Mouse (Mus musculus) urinary bladder, postnatal 36 days (tissue): ENCODE data around the gene Gm10160.
"Not testable (repeated sequence)": the region's sequence is repeated elsewhere in the genome, so short reads cannot be mapped to it uniquely, and the experiment has no call there.

Experiments used
- DNase-seq, 2 experiments: peaks; one replicate each; pipeline ENCODE4 v3.0.0; 2022; ENCODE audit warnings: low spot score in 2 of 2, mixed read lengths in 1 of 2

The Gm10160 gene

GRCm38 (mm10) chr7:81858236-81858635, 2.6 kb upstream of the Gm10160 start:
- no peak for DNase-seq

- DNase-seq = no peak
Measured at GRCm38 (mm10) chr7:81856221-81856620, 627 bp upstream of the Gm10160 start.

GRCm38 (mm10) chr7:81854568-81855307, 856 bp downstream of the Gm10160 start:
- no peak for DNase-seq

DNA sequence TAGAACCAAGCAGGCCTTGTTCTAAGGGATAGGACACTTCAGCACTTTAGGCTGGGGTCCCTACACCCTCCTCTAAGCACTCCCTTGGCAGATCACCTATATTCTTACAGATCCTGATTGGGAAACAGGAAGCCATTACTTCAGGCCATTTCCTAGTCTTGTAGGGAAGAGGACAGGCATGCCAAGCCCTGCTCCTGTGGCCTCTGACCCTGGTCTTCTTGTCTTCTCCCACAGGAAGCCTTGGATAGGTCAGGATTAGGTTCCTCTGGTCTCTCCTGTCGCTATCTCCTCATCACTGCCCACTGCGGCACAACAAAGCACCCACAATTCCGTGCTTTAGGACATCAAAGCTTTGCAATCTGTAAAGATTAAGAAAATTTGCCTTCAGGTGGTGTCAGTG, 3.9 kb downstream of the Gm10160 start:
- no peak for DNase-seq

- no peak for DNase-seq
Measured at GRCm38 (mm10) chr7:81850171-81850570, 5.4 kb downstream of the Gm10160 start.

DNA sequence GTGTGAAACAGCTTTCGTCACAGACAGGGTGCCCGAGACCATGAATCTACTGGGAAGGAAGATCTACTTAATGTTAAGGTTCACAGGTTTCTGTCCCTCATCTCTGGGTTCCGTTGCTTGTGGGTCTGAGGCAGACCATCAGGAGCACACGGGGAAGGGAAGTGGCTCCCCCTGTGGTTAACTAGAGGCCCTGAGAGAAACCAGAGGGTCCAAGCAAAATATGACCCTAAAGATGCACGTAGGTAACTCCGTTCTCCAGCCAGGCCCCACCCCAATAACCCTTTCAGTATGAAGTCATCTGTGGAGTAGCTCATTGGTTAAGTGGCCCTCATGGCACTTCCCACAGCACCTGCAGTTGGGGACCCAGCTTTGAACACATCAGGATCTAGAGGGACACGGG, 6.0 kb downstream of the Gm10160 start:
- no peak for DNase-seq

DNA sequence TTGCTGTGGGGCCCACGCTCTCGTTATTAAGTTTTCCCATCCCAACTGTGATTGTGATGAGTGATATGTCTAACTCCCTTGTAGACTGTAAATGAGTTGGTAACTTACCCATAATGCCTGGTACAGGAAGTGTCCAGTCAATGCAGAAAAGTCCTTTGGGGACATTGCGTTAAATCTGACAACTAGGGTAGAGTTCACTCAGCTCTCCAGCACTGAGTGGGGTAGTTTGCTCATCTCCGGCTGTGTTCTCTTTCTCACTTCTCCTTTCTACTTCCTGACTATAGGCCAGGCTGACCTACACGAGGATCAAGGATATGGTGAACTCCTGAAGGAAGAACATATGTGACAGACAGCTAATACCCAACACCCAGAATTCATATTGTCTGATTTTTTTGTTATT, 6.4 kb downstream of the Gm10160 start:
- no peak for DNase-seq

- no peak for DNase-seq
Measured at GRCm38 (mm10) chr7:81847777-81848176, 7.8 kb downstream of the Gm10160 start.

DNA sequence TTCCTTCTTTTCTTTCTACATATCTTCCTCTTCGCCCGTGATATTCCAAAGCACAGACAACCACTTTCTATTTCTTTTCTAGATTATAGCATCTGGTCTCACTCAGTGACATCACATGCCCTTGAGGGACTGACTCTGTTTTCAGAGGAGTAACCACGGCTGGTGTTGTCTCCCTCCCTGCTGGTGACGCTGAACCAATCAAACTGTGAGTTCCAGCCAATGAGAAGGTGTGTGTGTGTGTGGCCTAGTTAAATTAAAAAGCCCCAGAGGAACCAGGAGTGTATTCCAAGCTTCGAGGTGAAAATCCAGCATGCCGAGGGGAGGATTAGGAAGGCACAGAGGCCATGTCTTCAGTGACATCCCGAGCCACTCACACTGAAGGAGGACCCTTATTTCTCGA, 8.6 kb downstream of the Gm10160 start:
- DNase-seq = no peak

GRCm38 (mm10) chr7:81846008-81846407, 9.6 kb downstream of the Gm10160 start:
- DNase-seq = no peak

DNA sequence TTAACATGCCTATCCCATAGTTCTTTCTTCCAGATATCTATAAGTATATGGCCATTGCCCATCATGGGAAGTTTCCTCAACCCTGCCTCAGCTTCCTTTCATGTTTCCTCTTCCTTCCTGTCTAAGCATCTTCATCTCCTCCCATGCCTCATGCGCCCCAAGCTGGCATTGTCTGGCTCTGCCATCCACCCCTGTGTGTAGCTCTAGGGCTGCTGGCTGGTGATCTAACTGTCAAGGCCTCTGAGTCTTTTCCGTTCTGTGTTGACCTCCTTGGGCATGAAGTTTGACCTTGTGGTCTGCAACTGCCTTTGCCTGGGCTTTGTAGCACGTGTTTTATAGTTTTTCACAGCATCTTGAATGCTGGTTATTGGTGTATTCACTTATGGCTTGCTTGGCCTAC, 10.3 kb downstream of the Gm10160 start:
- DNase-seq = no peak

DNA sequence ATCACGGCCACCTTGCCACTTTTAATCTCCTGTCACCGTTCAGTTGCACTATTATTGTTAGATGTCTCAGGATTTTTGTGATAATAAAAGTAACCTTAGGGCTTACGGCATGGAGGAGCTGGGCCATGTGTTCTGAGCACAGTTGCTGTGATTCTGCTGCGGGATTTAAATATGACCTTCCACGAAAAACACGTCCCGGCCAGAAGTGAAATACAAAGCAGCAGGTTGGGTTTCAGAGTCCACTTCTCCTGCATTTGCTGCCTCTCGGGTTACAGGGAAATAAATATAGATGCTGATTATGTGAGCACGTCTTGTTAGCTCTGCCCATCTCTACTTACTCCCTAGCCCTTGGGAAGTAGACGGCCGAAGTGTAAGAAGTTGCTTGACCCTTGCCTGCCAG, 10.8 kb downstream of the Gm10160 start:
- DNase-seq = no peak

- DNase-seq = no peak
Measured at GRCm38 (mm10) chr7:81843903-81844302, 11.7 kb downstream of the Gm10160 start.

DNA sequence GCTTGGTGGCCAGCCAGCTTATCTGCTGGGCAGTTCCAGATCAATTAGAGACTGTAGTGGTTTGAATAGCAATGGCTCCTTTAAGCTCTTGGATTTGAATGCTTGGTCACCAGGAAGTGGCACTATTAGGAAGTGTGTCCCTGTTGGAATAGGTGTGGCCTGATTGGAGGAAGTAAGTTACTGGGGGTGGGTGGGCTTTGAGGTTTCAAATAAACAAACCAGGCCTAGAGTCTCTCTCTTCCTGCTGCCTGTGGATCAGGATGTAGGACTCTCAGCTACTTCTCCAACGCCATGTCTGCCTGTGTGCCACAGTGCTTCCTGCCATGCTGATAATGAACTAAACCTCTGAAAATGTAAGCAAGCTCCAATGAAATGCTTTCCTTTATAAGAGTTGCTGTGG, 12.6 kb downstream of the Gm10160 start:
- DNase-seq = no peak

GRCm38 (mm10) chr7:81842141-81842540, 13.5 kb downstream of the Gm10160 start:
- no peak for DNase-seq

DNA sequence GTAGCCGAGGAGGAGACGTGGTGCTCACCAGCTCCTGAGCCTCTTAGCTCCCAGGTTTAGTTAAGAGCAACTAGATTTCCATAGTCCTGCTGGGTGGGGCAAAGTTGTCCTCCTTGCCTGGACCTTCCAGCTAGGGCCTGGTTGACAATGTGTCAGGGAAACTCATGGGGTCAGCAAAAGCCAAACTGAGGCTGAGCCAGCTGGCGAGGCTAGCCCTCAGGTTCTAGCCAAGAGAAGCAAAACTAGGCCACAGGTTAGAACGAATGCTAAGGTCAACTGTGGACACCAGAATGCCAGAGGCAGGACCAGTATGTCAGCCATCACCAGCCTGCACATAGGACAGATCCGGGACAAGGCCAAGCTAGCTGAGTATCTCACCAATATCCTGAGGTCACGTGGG, 14.2 kb downstream of the Gm10160 start:
- no peak for DNase-seq

DNA sequence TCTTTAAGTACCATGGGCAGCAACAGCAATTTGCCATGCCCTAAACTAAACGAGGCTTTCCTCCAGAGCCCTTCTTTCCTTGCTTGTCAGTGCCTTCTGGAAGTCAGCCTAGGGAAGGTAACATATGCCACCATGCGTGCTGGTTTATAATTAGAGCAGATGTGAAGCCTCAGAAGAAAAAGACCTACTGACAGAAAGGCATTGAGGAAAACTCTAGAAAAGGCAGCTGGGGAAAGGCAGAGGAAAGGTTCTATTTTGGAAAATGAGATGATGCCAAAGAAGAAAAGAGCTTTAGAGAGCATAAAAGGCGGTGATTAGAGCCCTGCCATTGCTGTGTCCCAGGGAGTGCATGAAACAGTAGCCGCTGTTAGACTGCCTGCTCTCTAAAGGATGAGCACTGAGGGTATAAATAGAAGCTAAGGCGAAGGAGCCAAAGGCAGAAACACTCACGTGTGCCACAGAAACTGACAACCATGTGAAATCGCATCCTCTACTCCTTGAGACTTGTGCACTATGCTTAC, 14.9 kb downstream of the Gm10160 start:
- no peak for DNase-seq

DNA sequence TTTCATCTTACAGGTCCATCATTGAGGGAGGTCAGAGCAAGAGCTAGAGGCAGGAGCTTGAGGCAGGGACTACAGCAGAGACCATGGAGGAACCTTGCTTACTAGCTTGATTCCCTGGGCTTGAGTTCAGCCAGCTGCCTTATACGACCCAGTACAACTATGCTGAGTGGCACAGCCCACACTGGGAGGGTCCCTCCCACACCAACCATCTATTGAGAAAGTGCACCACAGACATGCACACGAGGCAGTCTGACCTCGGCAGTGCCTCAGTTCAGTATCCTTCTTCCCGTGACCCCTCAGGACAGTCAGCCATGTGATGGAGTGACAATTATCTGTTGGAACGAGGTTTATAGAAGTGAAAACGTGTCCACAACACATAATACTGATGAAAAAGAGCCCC, 15.8 kb downstream of the Gm10160 start:
- no peak for DNase-seq

- DNase-seq = not testable (repeated sequence)
Measured at GRCm38 (mm10) chr7:81837771-81838170, 17.8 kb downstream of the Gm10160 start.

GRCm38 (mm10) chr7:81835430-81835829, 20.2 kb downstream of the Gm10160 start:
- no peak for DNase-seq

DNA sequence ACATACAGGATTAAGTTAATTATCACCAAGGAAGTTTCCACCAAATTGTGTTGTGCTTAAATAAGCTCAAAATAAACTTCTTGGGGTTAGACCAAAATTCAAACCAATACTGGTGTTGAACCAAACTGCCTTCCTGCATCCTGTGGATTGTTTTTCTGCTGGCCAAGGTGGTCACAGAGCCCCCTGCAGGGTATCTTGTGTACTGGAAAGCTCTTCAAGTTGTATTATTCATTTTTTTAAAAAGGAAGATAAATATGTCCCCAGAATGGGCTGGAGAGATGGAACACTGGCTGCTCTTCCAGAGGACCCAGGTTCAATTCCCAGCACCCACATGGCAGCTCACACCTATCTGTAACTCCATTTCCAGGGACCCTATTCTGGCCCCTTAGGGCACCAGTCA, 20.7 kb downstream of the Gm10160 start:
- no peak for DNase-seq

- peak; percentile 76 to 78 for DNase-seq
Measured at GRCm38 (mm10) chr7:81829379-81829894, 26.2 kb downstream of the Gm10160 start, which contains the start of gene Btbd1. Btbd1 (minus strand) TSS chr7:81829431.

- peak; percentile 34 to 41 for DNase-seq
Measured at GRCm38 (mm10) chr7:81828681-81829378, 26.8 kb downstream of the Gm10160 start.
